Mouse (Mus musculus) lung, embryonic 14.5 days (tissue): Measurements from ENCODE around the gene Anapc15-ps. TPM values are rescaled to one million over a fixed set of nuclear protein-coding genes. Genes with fewer than 3 reads are reported as not detected.

Experiments
- ATAC-seq: fragments of 200-750 bp; cut with Nextera tagmentation; 2 replicates; pipeline ENCODE4 v1.8.0; 2017; ENCODE audit warnings: mild to moderate bottlenecking, moderate TSS enrichment, moderate library complexity; ENCODE audit not compliant: insufficient read depth
- DNase-seq: peaks from one replicate; pipeline ENCODE4 v3.0.0-alpha.2; 2015
- H3K27ac ChIP-seq: fragments of 300-500 bp; sonication (generic); 2 replicates; pipeline ENCODE4 v1.5.1; 2014; ENCODE audit warnings: low read depth, mild to moderate bottlenecking, moderate library complexity
- H3K27me3 ChIP-seq: fragments of 300-500 bp; sonication (generic); 2 replicates; pipeline ENCODE4 v1.6.1; 2014; ENCODE audit warnings: low read length, control low read depth; ENCODE audit not compliant: insufficient read depth
- H3K36me3 ChIP-seq: fragments of 300-500 bp; sonication (generic); 2 replicates; pipeline ENCODE4 v1.6.1; 2014; ENCODE audit warnings: control low read depth; ENCODE audit not compliant: insufficient read depth
- H3K4me1 ChIP-seq: fragments of 300-500 bp; sonication (generic); 2 replicates; pipeline ENCODE4 v1.6.1; 2014; ENCODE audit warnings: antibody characterized with exemption, control low read depth; ENCODE audit not compliant: insufficient read depth
- H3K4me2 ChIP-seq: fragments of 300-500 bp; sonication (generic); 2 replicates; pipeline ENCODE4 v1.6.1; 2014; ENCODE audit warnings: mild to moderate bottlenecking
- H3K4me3 ChIP-seq: fragments of 300-500 bp; sonication (generic); 2 replicates; pipeline ENCODE4 v1.5.1; 2014; ENCODE audit warnings: low read depth, low read length
- H3K9ac ChIP-seq: fragments of 300-500 bp; sonication (generic); 2 replicates; pipeline ENCODE4 v1.6.1; 2014
- H3K9me3 ChIP-seq: fragments of 300-500 bp; sonication (generic); 2 replicates; pipeline ENCODE4 v1.6.1; 2016; ENCODE audit warnings: low read depth, low read length, control low read depth
- CTCF ChIP-seq: IDR thresholded peaks from 2 replicates; pipeline ENCODE4 v1.5.1; 2016; ENCODE audit warnings: antibody characterized with exemption, low read depth
- WGBS: fragments of 180-500 bp; shearing (Covaris S2); extraction: QIAGEN DNeasy Blood & Tissue Kit; methylation state at CpG from one replicate; pipeline ENCODE4 v1.1.7; 2014; 5-methylcytosine and 5-hydroxymethylcytosine counted together
- polyA plus RNA-seq: library from polyadenylated mRNA; unstranded; fragments of >200 nt; fragmentation: Nextera tagmentation; extraction: Ambion mirVana; gene quantifications from 2 replicates; pipeline ENCODE4 v1.2.1, GENCODE M21; 2014

Anapc15-ps gene
- not detected in 2 replicates for polyA plus RNA-seq

- no peak within 1 kb of the TSS for H3K4me2 ChIP-seq
- no peak for ATAC-seq
- H3K36me3 ChIP-seq, result no peaks in the 10 kb centered on the region
- no peak for DNase-seq
- H3K27ac ChIP-seq, result no peak within 1 kb of the TSS
- no peaks in the 10 kb centered on the region; the same call in 1 of the 2 replicates for H3K4me1 ChIP-seq
- no peak within 1 kb of the TSS for H3K4me3 ChIP-seq
- H3K27me3 ChIP-seq, result no peaks in the 10 kb centered on the region
- H3K9me3 ChIP-seq, result no peaks in the 10 kb centered on the region; the same call in 1 of the 2 replicates
- H3K9ac ChIP-seq, result no peak within 1 kb of the TSS
- 90% methylated on average over 3 of the region's 3 CpGs for WGBS
- TF ChIP-seq CTCF, result no peak
These were observed at the start of gene Anapc15-ps for GRCm38 (mm10) chr10:95673351-95673750. Gene Anapc15-ps (minus strand): TSS chr10:95673451.

- H3K27ac ChIP-seq, result no peak overlapping the region
- no peak overlapping the region for H3K9ac ChIP-seq
- H3K27me3 ChIP-seq, result no peaks in the 10 kb centered on the region
- no peak overlapping the region for H3K4me2 ChIP-seq
- H3K9me3 ChIP-seq, result no peaks in the 10 kb centered on the region
- DNase-seq (no peak), ATAC-seq (no peak)
- no peak for TF ChIP-seq CTCF
- H3K4me3 ChIP-seq, result no peak overlapping the region
- H3K36me3 ChIP-seq, result no peaks in the 10 kb centered on the region
- WGBS, result 58% methylated on average over 10 of the region's 10 CpGs
- no peaks in the 10 kb centered on the region for H3K4me1 ChIP-seq
These were observed 49.0 kb upstream of the Anapc15-ps start for GRCm38 (mm10) chr10:95722203-95722611.

- Histone ChIP-seq H3K27ac (no peak overlapping the region), H3K9me3 (no peaks in the 10 kb centered on the region), H3K4me2 (no peak overlapping the region), H3K9ac (no peak overlapping the region), H3K4me3 (no peak overlapping the region), H3K36me3 (no peaks in the 10 kb centered on the region), H3K27me3 (no peaks in the 10 kb centered on the region), H3K4me1 (no peaks in the 10 kb centered on the region)
- no peak for TF ChIP-seq CTCF
- WGBS, result 57% methylated on average over 12 of the region's 12 CpGs
- DNase-seq (no peak), ATAC-seq (no peak)
These were observed 47.0 kb upstream of the Anapc15-ps start for GRCm38 (mm10) chr10:95720181-95720798.

- Histone ChIP-seq H3K4me3 (no peak overlapping the region), H3K27ac (no peak overlapping the region), H3K4me1 (no peaks in the 10 kb centered on the region), H3K9ac (no peak overlapping the region), H3K36me3 (no peaks in the 10 kb centered on the region), H3K27me3 (no peaks in the 10 kb centered on the region), H3K4me2 (no peak overlapping the region), H3K9me3 (no peaks in the 10 kb centered on the region)
- DNase-seq, result no peak
- no peak for TF ChIP-seq CTCF
- WGBS, result 91% methylated on average over 6 of the region's 6 CpGs
- no peak for ATAC-seq
These were observed 46.2 kb upstream of the Anapc15-ps start for GRCm38 (mm10) chr10:95719472-95719871.

- DNase-seq (no peak), ATAC-seq (no peak)
- 17% methylated on average over 1 of the region's 1 CpGs for WGBS
- Histone ChIP-seq H3K4me3 (no peak overlapping the region), H3K4me2 (no peak overlapping the region), H3K27ac (no peak overlapping the region), H3K36me3 (no peaks in the 10 kb centered on the region), H3K4me1 (no peaks in the 10 kb centered on the region), H3K27me3 (no peaks in the 10 kb centered on the region), H3K9me3 (no peaks in the 10 kb centered on the region), H3K9ac (no peak overlapping the region)
- no peak for TF ChIP-seq CTCF
These were observed 45.5 kb upstream of the Anapc15-ps start for GRCm38 (mm10) chr10:95718760-95719159.

- no peaks in the 10 kb centered on the region for H3K36me3 ChIP-seq
- no peaks in the 10 kb centered on the region for H3K9me3 ChIP-seq
- no peak overlapping the region for H3K4me2 ChIP-seq
- no peaks in the 10 kb centered on the region for H3K27me3 ChIP-seq
- DNase-seq, result no peak
- no peak overlapping the region for H3K4me3 ChIP-seq
- no peak for ATAC-seq
- 0 out of 2 replicates have a peak, but pooled peaks cover 1% of the 10 kb centered on the region for H3K4me1 ChIP-seq
- H3K27ac ChIP-seq, result no peak overlapping the region
- WGBS, result 82% methylated on average over 16 of the region's 16 CpGs
- H3K9ac ChIP-seq, result no peak overlapping the region
- TF ChIP-seq CTCF, result no peak
These were observed 43.9 kb upstream of the Anapc15-ps start for GRCm38 (mm10) chr10:95717106-95717680.

- no peak overlapping the region for H3K27ac ChIP-seq
- DNase-seq, result no peak
- H3K36me3 ChIP-seq, result no peaks in the 10 kb centered on the region
- TF ChIP-seq CTCF, result no peak
- no peak overlapping the region for H3K9ac ChIP-seq
- 50% methylated on average over 6 of the region's 6 CpGs for WGBS
- peaks cover 4% of the 10 kb centered on the region; the same call in 1 of the 2 replicates for H3K4me1 ChIP-seq
- no peak overlapping the region for H3K4me2 ChIP-seq
- no peak for ATAC-seq
- no peak overlapping the region for H3K4me3 ChIP-seq
- H3K9me3 ChIP-seq, result no peaks in the 10 kb centered on the region
- H3K27me3 ChIP-seq, result no peaks in the 10 kb centered on the region
These were observed 42.4 kb upstream of the Anapc15-ps start for GRCm38 (mm10) chr10:95715687-95716086.
